Comparison of ENCODE assay signal across 20 mouse cellular contexts in genomic region chr11:43610006-43610661, GRCm38 (mm10). TPM values are rescaled to one million over a fixed set of nuclear protein-coding genes. Genes with fewer than 3 reads are reported as not detected.
DNase-seq lines count a peak whose midpoint lies in the region; ATAC-seq and TF ChIP-seq lines count a peak whose summit lies in the region.
"Had no signal": no experiment of that assay in that cellular context is flagged by ENCODE, and none has a peak within 500 bp of the region (broad histone marks: within the 10 kb centered on the region; RNA-seq: fewer than 3 reads in every experiment).

No protein-coding gene starts in this region.

- no peak overlapping the region for H3K9ac ChIP-seq in kidney, embryonic 16.5 days (replicated peaks; ENCODE audit: low read length)
- H3K9ac ChIP-seq: forebrain, embryonic 15.5 days; heart, embryonic 15.5 days; hindbrain, embryonic 12.5 days; midbrain, embryonic 15.5 days had no signal

- no peaks in the 10 kb centered on the region for H3K9me3 ChIP-seq in kidney, embryonic 16.5 days (ENCODE audit: low read length)
- H3K9me3 ChIP-seq: forebrain, embryonic 15.5 days; heart, embryonic 15.5 days; hindbrain, embryonic 12.5 days; midbrain, embryonic 15.5 days had no signal

- H3K36me3 ChIP-seq in kidney, embryonic 16.5 days (ENCODE audit: insufficient read depth, low read length): no peaks in the 10 kb centered on the region
- H3K36me3 ChIP-seq: forebrain, embryonic 15.5 days; heart, embryonic 15.5 days; hindbrain, embryonic 12.5 days; midbrain, embryonic 15.5 days had no signal

- H3K4me1 ChIP-seq in kidney, embryonic 16.5 days (ENCODE audit: insufficient read depth, low read length): peaks cover 19% of the 10 kb centered on the region

- H3K4me2 ChIP-seq in kidney, embryonic 16.5 days (replicated peaks; ENCODE audit: low read depth, low read length): no peak overlapping the region
- H3K4me2 ChIP-seq: forebrain, embryonic 15.5 days; heart, embryonic 15.5 days; hindbrain, embryonic 12.5 days; midbrain, embryonic 15.5 days had no signal

- no peak overlapping the region for H3K4me3 ChIP-seq in kidney, embryonic 16.5 days (ENCODE audit: low read length)
- no peak overlapping the region for H3K4me3 ChIP-seq in layer of hippocampus, adult 2 months
- H3K4me3 ChIP-seq: forebrain, embryonic 15.5 days; heart, embryonic 15.5 days; hindbrain, embryonic 12.5 days; midbrain, embryonic 15.5 days had no signal

- no peak for DNase-seq in kidney, postnatal 14 days
- DNase-seq in ovary, postnatal 36 days (ENCODE audit: low spot score): peak; percentile 23
- DNase-seq in ovary, postnatal 14 days (ENCODE audit: low spot score): no peak
- DNase-seq in layer of hippocampus, adult 2 months (ENCODE audit: low spot score in 2 of 2): peak; percentile 41 to 52
- peak; percentile 73 for DNase-seq in retina, postnatal 1 day
- DNase-seq in thymus, postnatal 36 days: no peak
- DNase-seq: cerebellum, adult 18-20 months; kidney, adult 11 months; kidney, postnatal 4 days; right cerebral cortex, postnatal 4 days had no signal

- no peak for TF ChIP-seq CTCF in layer of hippocampus, adult 2 months (conservative IDR thresholded peaks at IDR 0.05)

- 0 out of 2 replicates have a peak, but pooled peaks have one; percentile 30 for ATAC-seq in kidney, embryonic 16.5 days (ENCODE audit: low FRiP score, low TSS enrichment)
- ATAC-seq: forebrain, embryonic 15.5 days; midbrain, embryonic 15.5 days had no signal

- no peak overlapping the region for H3K27ac ChIP-seq in kidney, embryonic 16.5 days (ENCODE audit: low read length)
- H3K27ac ChIP-seq in layer of hippocampus, adult 2 months: peak overlapping the region; percentile 59; the same call in 1 of the 2 replicates
- H3K27ac ChIP-seq: forebrain, embryonic 15.5 days; heart, embryonic 15.5 days; hindbrain, embryonic 12.5 days; midbrain, embryonic 15.5 days had no signal

- WGBS in kidney, embryonic 16.5 days: 51% methylated on average over 10 of the region's 10 CpGs

- H3K27me3 ChIP-seq in kidney, embryonic 16.5 days (ENCODE audit: insufficient read depth, low read length): no peaks in the 10 kb centered on the region
- H3K27me3 ChIP-seq: forebrain, embryonic 15.5 days; heart, embryonic 15.5 days; hindbrain, embryonic 12.5 days; midbrain, embryonic 15.5 days had no signal

RNA-seq across cellular contexts. Expression of gene Fabp6, which starts 8.8 kb away (rescaled TPM):
- 0.42 TPM in 1 of 2 replicates, not detected in the other for polyA plus RNA-seq in kidney, embryonic 16.5 days (2015; fragmentation: Nextera tagmentation; extraction: Ambion mirVana)
- total RNA-seq in layer of hippocampus, adult 2 months (2021): not detected
- total RNA-seq: gastrocnemius, adult 18-20 months; granulocyte monocyte progenitor cell, adult 5-6 weeks; left cerebral cortex, postnatal 25 days; liver, adult 2 months; megakaryocyte progenitor cell, adult 5-6 weeks had no signal
- polyA plus RNA-seq: forebrain, embryonic 15.5 days; heart, embryonic 15.5 days; hindbrain, embryonic 12.5 days; liver, adult 2 months; midbrain, embryonic 15.5 days had no signal

RNA-seq across cellular contexts. Expression of gene 4933415A04Rik, which starts 23.3 kb away (rescaled TPM):
- polyA plus RNA-seq in kidney, embryonic 16.5 days (2015; fragmentation: Nextera tagmentation; extraction: Ambion mirVana): 6.8 and 7.4 TPM in 2 replicates
- 1 to 10 TPM; 1.9 to 2.4 TPM for total RNA-seq in layer of hippocampus, adult 2 months (2021)
- total RNA-seq: granulocyte monocyte progenitor cell, adult 5-6 weeks; liver, adult 2 months; megakaryocyte progenitor cell, adult 5-6 weeks had no signal
- polyA plus RNA-seq: liver, adult 2 months had no signal

Comparison
In these comparisons a context has a peak if more than half of its experiments do, and no peak if none do; other contexts are left out.
1. DNase-seq: peak in ovary, postnatal 36 days (single experiment), layer of hippocampus, adult 2 months (2 of 2) and retina, postnatal 1 day (single experiment); none in kidney, postnatal 14 days (single experiment), ovary, postnatal 14 days (single experiment) and thymus, postnatal 36 days (0 of 2).